Mouse (Mus musculus) lung, embryonic 14.5 days (tissue): ENCODE measurements at regions not wholly inside any gene's neighbourhood (a gene's known extent, or its start where the extent isn't known, plus 50 kb on each side); places are given as distances from the start of the nearest gene placed in this dataset.

Experiments used
- ATAC-seq: fragments of 200-750 bp; cut with Nextera tagmentation; 2 replicates; pipeline ENCODE4 v1.8.0; 2017; ENCODE audit warnings: mild to moderate bottlenecking, moderate TSS enrichment, moderate library complexity; ENCODE audit not compliant: insufficient read depth
- DNase-seq: peaks from one replicate; pipeline ENCODE4 v3.0.0-alpha.2; 2015
- H3K27ac ChIP-seq: fragments of 300-500 bp; sonication (generic); 2 replicates; pipeline ENCODE4 v1.5.1; 2014; ENCODE audit warnings: low read depth, mild to moderate bottlenecking, moderate library complexity
- H3K27me3 ChIP-seq: fragments of 300-500 bp; sonication (generic); 2 replicates; pipeline ENCODE4 v1.6.1; 2014; ENCODE audit warnings: low read length, control low read depth; ENCODE audit not compliant: insufficient read depth
- H3K36me3 ChIP-seq: fragments of 300-500 bp; sonication (generic); 2 replicates; pipeline ENCODE4 v1.6.1; 2014; ENCODE audit warnings: control low read depth; ENCODE audit not compliant: insufficient read depth
- H3K4me1 ChIP-seq: fragments of 300-500 bp; sonication (generic); 2 replicates; pipeline ENCODE4 v1.6.1; 2014; ENCODE audit warnings: antibody characterized with exemption, control low read depth; ENCODE audit not compliant: insufficient read depth
- H3K4me2 ChIP-seq: fragments of 300-500 bp; sonication (generic); 2 replicates; pipeline ENCODE4 v1.6.1; 2014; ENCODE audit warnings: mild to moderate bottlenecking
- H3K4me3 ChIP-seq: fragments of 300-500 bp; sonication (generic); 2 replicates; pipeline ENCODE4 v1.5.1; 2014; ENCODE audit warnings: low read depth, low read length
- H3K9ac ChIP-seq: fragments of 300-500 bp; sonication (generic); 2 replicates; pipeline ENCODE4 v1.6.1; 2014
- H3K9me3 ChIP-seq: fragments of 300-500 bp; sonication (generic); 2 replicates; pipeline ENCODE4 v1.6.1; 2016; ENCODE audit warnings: low read depth, low read length, control low read depth
- CTCF ChIP-seq: IDR thresholded peaks from 2 replicates; pipeline ENCODE4 v1.5.1; 2016; ENCODE audit warnings: antibody characterized with exemption, low read depth

DNA sequence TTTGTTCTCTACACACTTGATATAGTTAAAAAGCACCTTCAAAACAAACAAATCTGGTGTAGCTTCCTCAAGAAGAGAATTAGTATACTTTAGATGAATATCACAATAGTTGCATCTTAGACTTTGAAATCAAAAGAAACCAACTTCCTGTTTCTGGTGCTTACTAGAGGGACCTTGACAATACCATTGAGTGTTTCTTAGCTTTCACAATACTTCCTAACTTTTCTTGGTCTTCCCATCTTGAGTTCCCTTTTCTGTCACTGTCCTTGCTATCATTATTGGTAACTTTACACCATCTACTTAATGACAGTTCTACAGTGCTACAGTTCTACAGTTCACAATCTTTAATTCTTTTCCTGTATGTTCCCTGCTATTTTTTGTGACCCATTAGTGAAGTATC, 528.1 kb downstream of the H2al1n start:
- Histone ChIP-seq H3K4me2 (no peak overlapping the region), H3K27ac (no peak overlapping the region), H3K27me3 (no peaks in the 10 kb centered on the region), H3K36me3 (no peaks in the 10 kb centered on the region), H3K9ac (no peak overlapping the region), H3K4me3 (no peak overlapping the region), H3K9me3 (no peaks in the 10 kb centered on the region), H3K4me1 (no peaks in the 10 kb centered on the region)
- TF ChIP-seq CTCF: no peak
- no peak for DNase-seq
- no peak for ATAC-seq
